Mouse (Mus musculus): ENCODE results near the gene Spata33. TPM values are rescaled to one million over a fixed set of nuclear protein-coding genes. Genes with fewer than 3 reads are reported as not detected.
"Not testable (repeated sequence)": the region's sequence is repeated elsewhere in the genome, so short reads cannot be mapped to it uniquely, and the experiment has no call there.

Gene Spata33
- polyA plus RNA-seq, 1 experiment, result 0.87 TPM

DNA sequence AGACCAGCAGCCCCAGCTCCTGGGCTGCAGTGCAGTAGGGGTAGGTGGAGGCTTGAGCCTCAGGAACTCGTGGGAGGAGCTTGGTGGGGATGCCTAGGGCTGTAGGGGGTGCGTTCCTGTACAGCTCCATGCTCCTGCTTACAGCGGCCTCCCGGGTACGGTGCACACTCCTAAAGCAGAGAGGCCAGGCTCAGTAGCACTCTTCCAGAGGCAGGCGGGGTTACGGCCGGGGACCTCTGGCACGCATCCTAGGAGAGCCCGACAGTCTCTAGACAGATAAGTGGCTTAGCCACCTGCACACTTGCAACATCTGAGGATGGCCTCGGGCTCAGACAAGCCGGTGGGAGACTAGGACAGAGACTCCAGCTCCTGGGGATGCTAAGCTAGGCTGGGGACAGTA, 32.9 kb downstream of the Spata33 start:
- Histone ChIP-seq H3K27ac (ENCODE audit: insufficient read depth, low read depth, low read length) (no peak overlapping the region), H3K4me1 (ENCODE audit: control insufficient read depth, insufficient read depth, low read length) (peaks cover 23% of the 10 kb centered on the region), H3K4me3 (ENCODE audit: insufficient read depth, low read length) (no peak overlapping the region)
- no peak for TF ChIP-seq POLR2A (IDR thresholded peaks at IDR 0.05; ENCODE audit: borderline replicate concordance, low read depth, low read length)

DNA sequence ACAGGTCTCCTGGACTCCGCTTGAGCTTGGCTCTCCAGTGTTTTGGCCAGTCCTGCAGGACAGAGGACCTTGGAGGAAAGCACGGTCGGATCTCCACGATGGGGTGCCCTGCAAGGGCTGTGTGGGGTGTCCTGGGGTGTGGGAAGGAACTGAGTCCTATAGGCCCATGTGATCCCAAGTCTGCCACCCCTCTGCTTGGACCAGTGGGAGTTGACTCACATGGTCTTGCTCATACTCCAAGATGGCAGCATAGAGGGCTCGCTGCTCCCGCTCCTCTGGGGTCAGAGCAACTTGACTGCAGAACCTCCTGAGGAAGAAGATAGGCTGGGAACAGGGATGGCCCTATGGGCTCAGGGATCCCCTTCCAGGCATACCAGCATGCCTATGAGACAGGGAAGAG, 35.1 kb downstream of the Spata33 start:
- TF ChIP-seq CTCF (IDR thresholded peaks at IDR 0.05; ENCODE audit: low read depth, low read length) (no peak), POLR2A (IDR thresholded peaks at IDR 0.05; ENCODE audit: borderline replicate concordance, low read depth, low read length) (no peak)
- H3K4me1 ChIP-seq (ENCODE audit: control insufficient read depth, insufficient read depth, low read length), result peaks cover 45% of the 10 kb centered on the region
- H3K27ac ChIP-seq (ENCODE audit: insufficient read depth, low read depth, low read length), result no peak overlapping the region
- H3K4me3 ChIP-seq (ENCODE audit: insufficient read depth, low read length), result no peak overlapping the region

DNA sequence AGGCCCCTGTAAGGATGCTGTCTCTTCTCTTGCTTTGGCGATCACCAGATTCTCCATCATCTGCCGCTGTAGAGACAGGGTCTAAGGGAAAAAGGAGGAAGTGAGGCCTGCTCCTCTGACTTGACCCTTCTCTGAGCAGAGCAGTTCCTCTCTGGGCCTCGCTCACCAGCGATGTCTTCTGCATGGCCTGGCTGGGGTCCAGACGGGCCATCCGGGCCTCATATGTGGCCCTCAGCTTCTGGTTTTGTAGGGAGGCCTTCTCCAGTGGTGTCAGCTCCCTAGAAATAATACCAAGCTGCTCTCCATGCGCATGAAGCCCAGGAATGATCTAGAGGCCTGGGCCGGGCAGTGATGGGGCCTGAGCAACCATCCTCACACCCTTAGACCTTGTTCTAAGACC, 36.0 kb downstream of the Spata33 start:
- H3K4me3 ChIP-seq (ENCODE audit: insufficient read depth, low read length), result no peak overlapping the region
- TF ChIP-seq CTCF (IDR thresholded peaks at IDR 0.05; ENCODE audit: low read depth, low read length), result no peak
- TF ChIP-seq POLR2A (IDR thresholded peaks at IDR 0.05; ENCODE audit: borderline replicate concordance, low read depth, low read length), result no peak
- H3K27ac ChIP-seq (ENCODE audit: insufficient read depth, low read depth, low read length), result peak overlapping the region; percentile 64
- H3K4me1 ChIP-seq (ENCODE audit: control insufficient read depth, insufficient read depth, low read length), result peaks cover 45% of the 10 kb centered on the region

DNA sequence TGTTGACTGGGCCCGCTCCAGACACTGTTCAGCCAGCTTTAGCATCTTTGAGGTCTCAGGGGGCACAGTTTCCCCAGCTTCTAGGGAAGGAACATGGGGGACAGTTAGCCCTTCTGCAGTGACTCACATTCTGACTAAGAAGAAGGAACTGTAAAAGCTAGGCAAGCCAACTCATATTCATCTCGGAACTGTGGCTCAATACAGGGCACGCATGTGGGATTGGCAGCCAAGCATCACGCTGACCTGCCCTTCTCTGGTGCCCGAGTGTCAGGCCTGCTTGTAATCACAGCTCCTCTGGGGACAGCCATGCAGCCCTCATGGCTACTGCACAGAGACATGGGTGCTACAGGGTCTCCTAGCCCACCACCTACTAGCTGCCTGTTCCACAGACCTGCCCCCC, 38.3 kb downstream of the Spata33 start:
- H3K27ac ChIP-seq (ENCODE audit: insufficient read depth, low read depth, low read length), result 0 out of 2 replicates have a peak overlapping the region, but pooled peaks have one; percentile 14
- H3K4me3 ChIP-seq (ENCODE audit: insufficient read depth, low read length), result no peak overlapping the region
- no peak for TF ChIP-seq POLR2A (IDR thresholded peaks at IDR 0.05; ENCODE audit: borderline replicate concordance, low read depth, low read length)

DNA sequence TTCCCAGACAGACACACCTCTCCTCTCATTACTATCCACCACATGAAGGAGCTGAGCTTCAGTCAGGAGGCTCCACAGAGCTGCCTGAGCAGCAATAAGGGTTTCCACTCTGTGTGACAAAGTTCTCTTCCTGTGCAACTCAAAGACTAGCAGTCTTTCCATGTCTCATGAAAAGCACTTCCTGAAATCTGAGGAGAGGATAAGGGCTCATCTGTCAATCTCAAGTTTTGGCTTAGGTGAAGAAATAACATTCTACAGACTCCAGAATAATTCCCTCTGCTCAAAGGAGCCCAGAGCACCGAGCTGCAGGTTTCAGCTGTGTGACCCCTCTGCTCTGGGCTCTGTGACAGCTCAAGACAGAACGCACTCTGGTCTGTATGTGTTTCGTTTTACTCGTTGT, 40.3 kb downstream of the Spata33 start:
- Histone ChIP-seq H3K27ac (ENCODE audit: insufficient read depth, low read depth, low read length) (peak overlapping the region; percentile 72), H3K4me1 (ENCODE audit: control insufficient read depth, insufficient read depth, low read length) (peaks cover 49% of the 10 kb centered on the region), H3K4me3 (ENCODE audit: insufficient read depth, low read length) (peak overlapping the region; percentile 90)
- TF ChIP-seq CTCF (IDR thresholded peaks at IDR 0.05; ENCODE audit: low read depth, low read length), result no peak
- TF ChIP-seq POLR2A (IDR thresholded peaks at IDR 0.05; ENCODE audit: borderline replicate concordance, low read depth, low read length), result no peak

More for the DNA sequence above, 38.3 kb downstream of the Spata33 start:
- peaks cover 51% of the 10 kb centered on the region for H3K4me1 ChIP-seq (ENCODE audit: control insufficient read depth, insufficient read depth, low read length)

DNA sequence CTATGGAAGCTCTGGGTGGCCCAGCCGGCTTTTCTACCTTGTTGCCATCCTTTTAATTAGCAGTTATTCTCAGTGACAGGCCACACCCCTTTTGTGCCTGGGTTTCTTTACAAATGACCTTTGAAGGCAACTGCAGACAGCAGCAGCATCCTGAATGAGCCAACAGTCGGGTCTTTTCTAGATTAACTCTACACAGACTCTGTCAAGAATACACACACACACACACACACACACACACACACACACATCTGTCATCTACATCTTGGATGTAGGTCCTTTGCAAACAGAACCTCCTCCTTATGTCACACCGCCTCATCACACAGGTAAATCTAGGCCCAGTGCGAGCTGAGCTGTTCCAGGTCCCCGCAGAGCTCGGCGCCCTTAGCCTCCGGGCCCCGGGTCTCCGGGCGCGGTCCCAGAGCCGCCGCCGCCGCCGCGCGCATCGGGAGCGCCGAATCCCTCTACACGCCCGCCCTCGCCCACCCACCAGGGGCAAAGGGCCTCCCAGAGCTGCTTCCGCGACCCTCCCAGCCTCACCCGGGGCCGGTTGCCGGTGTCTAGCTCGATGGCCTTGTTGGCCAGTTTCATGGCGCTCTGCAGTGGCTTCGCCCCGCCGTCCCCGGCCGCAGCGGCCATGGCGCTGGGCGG, 40.9 kb downstream of the Spata33 start:
- peak overlapping the region; percentile 72 for H3K27ac ChIP-seq (ENCODE audit: insufficient read depth, low read depth, low read length)
- peaks cover 44% of the 10 kb centered on the region for H3K4me1 ChIP-seq (ENCODE audit: control insufficient read depth, insufficient read depth, low read length)
- TF ChIP-seq POLR2A (IDR thresholded peaks at IDR 0.05; ENCODE audit: borderline replicate concordance, low read depth, low read length), result peak; percentile 49; the same call in 1 of the 2 replicates
- no peak for TF ChIP-seq CTCF (IDR thresholded peaks at IDR 0.05; ENCODE audit: low read depth, low read length)
- peak overlapping the region; percentile 90 for H3K4me3 ChIP-seq (ENCODE audit: insufficient read depth, low read length)

DNA sequence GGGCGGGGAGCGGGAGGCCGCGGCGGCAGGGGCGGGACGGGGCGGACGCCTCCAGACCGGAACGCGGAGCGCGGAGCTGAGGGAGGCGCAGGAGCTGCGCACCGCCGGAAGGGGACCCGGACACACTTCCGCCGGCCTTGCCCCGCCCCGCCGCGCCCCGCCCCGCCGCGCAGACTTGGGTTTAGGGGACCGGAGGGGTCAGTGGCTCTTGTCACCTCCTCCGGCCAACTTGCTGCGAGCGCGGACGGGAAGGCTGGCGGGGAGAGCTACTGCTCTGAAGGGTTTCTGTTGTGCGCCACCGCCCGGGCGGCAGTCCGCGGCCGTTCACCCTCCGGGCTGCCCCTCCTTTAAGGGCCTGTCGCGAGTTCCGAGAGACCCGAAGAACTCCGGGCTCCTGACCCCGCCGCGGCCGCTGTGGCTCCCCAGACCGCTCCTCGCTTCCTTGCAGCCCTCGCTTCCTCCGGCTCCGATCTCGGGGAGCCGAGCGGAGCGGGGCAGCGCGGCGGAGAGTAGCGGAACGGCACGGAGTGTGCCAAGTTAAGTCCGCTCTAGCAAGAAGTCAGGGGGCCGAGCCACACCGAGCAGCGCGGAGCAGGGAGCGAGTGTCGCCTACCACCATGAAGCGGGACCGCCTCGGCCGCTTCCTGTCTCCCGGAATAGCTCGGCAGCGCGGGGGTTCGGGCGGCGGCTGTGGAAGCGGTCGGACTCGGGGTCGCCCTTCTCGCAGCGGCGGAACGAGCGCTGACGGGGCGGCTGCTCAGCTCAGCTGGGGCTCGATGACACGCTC, 41.7 kb downstream of the Spata33 start, which contains the start of the genes Zfp276 and Vps9d1:
Gene Zfp276, plus strand, starts transcription at position 97 of the 787 bp plus-strand sequence.
Gene Vps9d1, minus strand, starts transcription at position 250 of the 787 bp plus-strand sequence.
- TF ChIP-seq POLR2A (IDR thresholded peaks at IDR 0.05; ENCODE audit: borderline replicate concordance, low read depth, low read length), result no peak
- TF ChIP-seq CTCF (IDR thresholded peaks at IDR 0.05; ENCODE audit: low read depth, low read length), result no peak
- Histone ChIP-seq H3K27ac (ENCODE audit: insufficient read depth, low read depth, low read length) (peak within 1 kb of the TSS; percentile 80), H3K4me1 (ENCODE audit: control insufficient read depth, insufficient read depth, low read length) (peaks cover 38% of the 10 kb centered on the region), H3K4me3 (ENCODE audit: insufficient read depth, low read length) (peak within 1 kb of the TSS; percentile 99)

DNA sequence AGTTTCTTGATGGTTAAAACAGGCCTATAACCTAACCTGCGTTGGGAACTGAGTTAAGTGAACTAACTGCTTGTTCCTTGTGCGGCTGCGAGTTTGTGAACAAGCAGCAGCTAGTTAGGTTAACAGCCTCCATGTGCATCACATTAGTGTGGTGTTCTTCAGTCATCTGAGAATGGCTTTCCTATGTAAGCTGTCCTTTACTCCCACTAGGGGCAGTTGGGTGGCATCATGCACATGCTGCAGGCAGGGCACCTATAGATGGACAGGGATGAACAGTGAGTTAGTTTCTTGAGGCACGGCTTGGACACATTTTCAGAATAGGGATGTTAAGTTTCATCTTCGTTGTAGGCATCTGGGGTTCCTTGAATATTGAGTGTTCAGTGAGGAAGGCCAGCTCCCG, 42.5 kb downstream of the Spata33 start:
- H3K4me1 ChIP-seq (ENCODE audit: control insufficient read depth, insufficient read depth, low read length), result peaks cover 31% of the 10 kb centered on the region
- H3K27ac ChIP-seq (ENCODE audit: insufficient read depth, low read depth, low read length), result no peak overlapping the region
- TF ChIP-seq POLR2A (IDR thresholded peaks at IDR 0.05; ENCODE audit: borderline replicate concordance, low read depth, low read length) (no peak), CTCF (IDR thresholded peaks at IDR 0.05; ENCODE audit: low read depth, low read length) (no peak)
- peak overlapping the region; percentile 99 for H3K4me3 ChIP-seq (ENCODE audit: insufficient read depth, low read length)

DNA sequence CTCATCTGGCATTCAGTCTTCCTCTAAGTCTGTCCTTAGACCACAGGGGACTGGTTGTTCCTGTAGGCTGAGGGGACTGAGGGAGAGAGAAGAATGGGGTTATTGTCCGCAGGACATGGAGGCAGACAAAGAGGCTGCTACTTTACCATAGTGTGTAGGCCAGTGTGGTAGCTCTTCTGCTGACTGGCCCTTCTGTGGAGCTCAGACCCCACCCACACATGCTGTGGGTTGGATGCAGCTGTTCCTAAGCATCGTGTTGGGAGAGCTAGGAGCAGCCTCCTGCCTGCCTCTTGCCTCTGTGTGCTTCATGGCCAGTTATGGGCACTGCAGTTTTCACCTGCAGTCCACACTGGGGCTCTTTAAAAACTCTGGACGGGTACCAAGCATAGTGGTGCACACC, 44.5 kb downstream of the Spata33 start:
- TF ChIP-seq CTCF (IDR thresholded peaks at IDR 0.05; ENCODE audit: low read depth, low read length), result no peak
- TF ChIP-seq POLR2A (IDR thresholded peaks at IDR 0.05; ENCODE audit: borderline replicate concordance, low read depth, low read length), result no peak
- peaks cover 12% of the 10 kb centered on the region for H3K4me1 ChIP-seq (ENCODE audit: control insufficient read depth, insufficient read depth, low read length)
- H3K4me3 ChIP-seq (ENCODE audit: insufficient read depth, low read length), result no peak overlapping the region
- H3K27ac ChIP-seq (ENCODE audit: insufficient read depth, low read depth, low read length), result no peak overlapping the region

DNA sequence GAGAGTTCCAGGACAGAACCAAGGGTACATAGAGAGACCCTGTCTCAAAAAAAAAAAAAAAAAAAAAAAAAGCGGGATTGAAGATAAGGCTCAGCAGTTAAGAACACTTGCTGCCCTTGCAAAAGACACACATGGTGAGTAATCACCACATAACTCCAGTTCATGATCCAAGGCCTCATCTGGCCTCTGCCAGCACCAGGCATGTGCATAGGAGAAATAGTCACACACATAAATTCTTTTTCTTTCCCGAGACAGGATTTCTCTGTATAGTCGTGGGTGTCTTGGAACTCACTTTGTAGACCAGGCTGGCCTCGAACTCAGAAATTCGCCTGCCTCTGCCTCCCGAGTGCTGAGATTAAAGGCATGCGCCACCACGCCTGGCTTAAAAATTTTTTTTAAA, 45.0 kb downstream of the Spata33 start:
- not testable (repeated sequence) for H3K4me3 ChIP-seq (ENCODE audit: insufficient read depth, low read length); H3K27ac ChIP-seq (ENCODE audit: insufficient read depth, low read depth, low read length); H3K4me1 ChIP-seq (ENCODE audit: control insufficient read depth, insufficient read depth, low read length)

All from bone marrow macrophage, adult 2 months (primary cell).